Mouse (Mus musculus) kidney, postnatal 0 days (tissue): ENCODE measurements around the gene Ooep. TPM values are rescaled to one million over a fixed set of nuclear protein-coding genes. Genes with fewer than 3 reads are reported as not detected.

Experiments
- ATAC-seq: fragments of 200-750 bp; cut with Nextera tagmentation; replicated peaks from 2 replicates; pipeline ENCODE4 v1.8.0; 2017; ENCODE audit warnings: low read depth, moderate number of reproducible peaks, moderate TSS enrichment, moderate library complexity; ENCODE audit not compliant: low FRiP score
- DNase-seq: peaks from one replicate; pipeline ENCODE4 v3.0.0-alpha.2; 2016; ENCODE audit warnings: low spot score
- H3K27ac ChIP-seq: fragments of 300-500 bp; sonication (generic); 2 replicates; pipeline ENCODE4 v1.5.1; 2014; ENCODE audit warnings: mild to moderate bottlenecking
- H3K27me3 ChIP-seq: fragments of 300-500 bp; sonication (generic); 2 replicates; pipeline ENCODE4 v1.6.1; 2014; ENCODE audit warnings: low read length, mixed read lengths; ENCODE audit not compliant: insufficient read depth
- H3K36me3 ChIP-seq: fragments of 300-500 bp; sonication (generic); 2 replicates; pipeline ENCODE4 v1.6.1; 2014; ENCODE audit warnings: low read length, mixed read lengths; ENCODE audit not compliant: insufficient read depth
- H3K4me1 ChIP-seq: fragments of 300-500 bp; sonication (generic); replicated peaks from 2 replicates; pipeline ENCODE4 v1.6.1; 2014; ENCODE audit warnings: antibody characterized with exemption, low read length, mixed read lengths; ENCODE audit not compliant: insufficient read depth
- H3K4me2 ChIP-seq: fragments of 300-500 bp; sonication (generic); 2 replicates; pipeline ENCODE4 v1.6.1; 2014; ENCODE audit warnings: mild to moderate bottlenecking, low read length, moderate library complexity, mixed read lengths
- H3K4me3 ChIP-seq: fragments of 300-500 bp; sonication (generic); replicated peaks from 2 replicates; pipeline ENCODE4 v1.5.1; 2014; ENCODE audit warnings: low read depth, low read length
- H3K9ac ChIP-seq: fragments of 300-500 bp; sonication (generic); 2 replicates; pipeline ENCODE4 v1.6.1; 2014; ENCODE audit warnings: low read depth, low read length
- H3K9me3 ChIP-seq: fragments of 300-500 bp; sonication (generic); replicated peaks from 2 replicates; pipeline ENCODE4 v1.6.1; 2016; ENCODE audit warnings: low read length, inconsistent platforms, mixed read lengths
- CTCF ChIP-seq: IDR thresholded peaks from 2 replicates; pipeline ENCODE4 v1.5.1; 2016; ENCODE audit warnings: antibody characterized with exemption, low read depth, mild to moderate bottlenecking, moderate library complexity
- WGBS: fragments of 180-500 bp; shearing (Covaris S2); extraction: QIAGEN DNeasy Blood & Tissue Kit; methylation state at CpG from one replicate; pipeline ENCODE4 v1.1.7; 2014; 5-methylcytosine and 5-hydroxymethylcytosine counted together
- polyA plus RNA-seq: library from polyadenylated mRNA; unstranded; fragments of >200 nt; fragmentation: Nextera tagmentation; extraction: Ambion mirVana; gene quantifications from 2 replicates; pipeline ENCODE4 v1.2.1, GENCODE M21; 2015

The Ooep gene
- polyA plus RNA-seq: 2.9 and 3.0 TPM in 2 replicates

DNA sequence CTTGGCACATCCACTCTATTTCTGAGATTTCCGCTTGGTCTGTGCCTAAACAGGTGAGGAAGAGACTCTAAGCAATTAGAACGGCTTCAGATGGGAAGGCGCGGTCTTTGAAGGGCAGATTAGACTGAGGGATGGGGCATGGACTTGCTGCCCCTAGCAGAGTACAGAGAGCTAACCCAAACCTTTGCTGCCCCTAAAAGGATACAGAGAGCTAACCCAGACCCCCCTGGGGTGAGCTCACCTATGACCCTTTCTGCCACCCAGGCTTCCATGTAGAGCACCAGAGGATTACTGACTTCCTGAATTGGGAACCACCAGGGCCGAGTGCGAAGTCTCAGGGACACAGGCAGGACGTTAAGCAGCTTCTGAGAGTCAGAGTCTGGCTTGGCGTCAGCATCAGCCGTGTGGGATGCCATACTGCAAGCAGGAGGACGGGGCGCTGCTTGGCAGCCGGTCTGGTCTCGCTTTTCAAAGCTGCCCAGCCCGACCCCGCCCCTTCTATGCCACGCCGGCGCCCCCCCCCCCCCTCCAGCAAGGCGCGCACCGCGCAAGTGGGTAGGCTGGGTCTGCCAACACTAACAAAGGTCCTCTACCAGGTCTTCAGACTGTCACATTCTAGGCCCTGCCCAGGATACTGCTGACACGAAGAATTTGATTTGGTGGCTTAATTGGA, at the start of gene Ooep:
Gene Ooep, minus strand, starts transcription at position 613 of the 673 bp plus-strand sequence.
- WGBS: 5% methylated on average over 23 of the region's 23 CpGs
- no peak within 1 kb of the TSS for H3K9ac ChIP-seq
- peak within 1 kb of the TSS; percentile 59 for H3K4me2 ChIP-seq

GRCm38 (mm10) chr9:78428185-78428584, 49.7 kb upstream of the Ooep start:
- Histone ChIP-seq H3K36me3 (no peaks in the 10 kb centered on the region), H3K4me1 (no peaks in the 10 kb centered on the region), H3K4me2 (no peak overlapping the region), H3K27ac (no peak overlapping the region), H3K27me3 (no peaks in the 10 kb centered on the region), H3K9ac (no peak overlapping the region), H3K4me3 (no peak overlapping the region), H3K9me3 (no peaks in the 10 kb centered on the region)
- ATAC-seq (0 out of 2 replicates have a peak, but pooled peaks have one; percentile 17), DNase-seq (no peak)
- no peak for TF ChIP-seq CTCF
- WGBS: 49% methylated on average over 6 of the region's 6 CpGs

More for the DNA sequence above, at the start of gene Ooep:
- H3K27me3 ChIP-seq: no peaks in the 10 kb centered on the region
- ATAC-seq: peak; percentile 90
- no peak within 1 kb of the TSS for H3K27ac ChIP-seq
- peak; percentile 9; the same call in 1 of the 2 replicates for TF ChIP-seq CTCF
- DNase-seq: peak; percentile 61
- no peaks in the 10 kb centered on the region for H3K9me3 ChIP-seq
- no peaks in the 10 kb centered on the region for H3K36me3 ChIP-seq
- H3K4me3 ChIP-seq: peak within 1 kb of the TSS; percentile 8; the same call in 1 of the 2 replicates
- H3K4me1 ChIP-seq: peaks cover 6% of the 10 kb centered on the region; the same call in 1 of the 2 replicates

- no peaks in the 10 kb centered on the region for H3K4me1 ChIP-seq
- no peak for TF ChIP-seq CTCF
- peak overlapping the region; percentile 24; the same call in 1 of the 2 replicates for H3K4me3 ChIP-seq
- no peak overlapping the region for H3K27ac ChIP-seq
- H3K4me2 ChIP-seq: peak overlapping the region; percentile 66
- no peaks in the 10 kb centered on the region for H3K36me3 ChIP-seq
- no peaks in the 10 kb centered on the region for H3K27me3 ChIP-seq
- 36% methylated on average over 24 of the region's 27 CpGs for WGBS
- DNase-seq: no peak
- H3K9ac ChIP-seq: 0 out of 2 replicates have a peak overlapping the region, but pooled peaks have one; percentile 18
- no peaks in the 10 kb centered on the region for H3K9me3 ChIP-seq
- ATAC-seq: peak; percentile 33; the same call in 1 of the 2 replicates
Measured at GRCm38 (mm10) chr9:78427362-78427781, 48.8 kb upstream of the Ooep start.

- Histone ChIP-seq H3K36me3 (no peaks in the 10 kb centered on the region), H3K4me1 (no peaks in the 10 kb centered on the region), H3K9me3 (no peaks in the 10 kb centered on the region), H3K27ac (no peak overlapping the region), H3K9ac (no peak overlapping the region), H3K4me2 (no peak overlapping the region), H3K27me3 (0 out of 2 replicates have a peak, but pooled peaks cover 4% of the 10 kb centered on the region), H3K4me3 (no peak overlapping the region)
- TF ChIP-seq CTCF: no peak
- ATAC-seq: no peak
- no peak for DNase-seq
- 97% methylated on average over 7 of the region's 7 CpGs for WGBS
Measured at GRCm38 (mm10) chr9:78401596-78401995, 23.1 kb upstream of the Ooep start.

DNA sequence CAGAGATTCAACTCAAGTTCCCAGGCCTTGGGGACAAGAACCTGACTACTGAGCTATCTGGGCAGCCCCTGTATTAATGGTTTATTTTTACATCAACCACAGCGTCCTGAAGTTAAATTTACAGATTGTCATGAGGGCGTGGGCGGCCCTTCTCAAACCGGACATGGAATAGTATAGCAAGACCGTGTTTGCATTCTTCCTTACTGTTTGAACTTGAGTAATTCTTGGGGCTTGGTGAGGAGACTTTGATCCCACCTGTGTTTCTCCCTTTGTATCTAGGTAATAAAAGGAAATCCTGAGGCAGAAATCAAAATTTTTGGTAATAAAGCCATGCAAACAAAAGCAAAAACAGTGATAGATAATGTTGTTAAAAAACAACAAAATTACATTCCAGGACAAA, 22.0 kb upstream of the Ooep start:
- no peak for ATAC-seq

GRCm38 (mm10) chr9:78396517-78396916, 18.0 kb upstream of the Ooep start:
- Histone ChIP-seq H3K36me3 (no peaks in the 10 kb centered on the region), H3K4me3 (0 out of 2 replicates have a peak overlapping the region, but pooled peaks have one; percentile 37), H3K4me2 (peak overlapping the region; percentile 54; the same call in 1 of the 2 replicates), H3K27ac (no peak overlapping the region), H3K4me1 (peaks cover 6% of the 10 kb centered on the region), H3K9ac (no peak overlapping the region), H3K9me3 (no peaks in the 10 kb centered on the region), H3K27me3 (peaks cover 16% of the 10 kb centered on the region)
- WGBS: 64% methylated on average over 9 of the region's 9 CpGs
- no peak for TF ChIP-seq CTCF
- DNase-seq (no peak), ATAC-seq (no peak)

More for the DNA sequence above, 22.0 kb upstream of the Ooep start:
- Histone ChIP-seq H3K9me3 (no peaks in the 10 kb centered on the region), H3K9ac (no peak overlapping the region), H3K4me2 (no peak overlapping the region), H3K4me3 (no peak overlapping the region), H3K27ac (no peak overlapping the region), H3K4me1 (peaks cover 6% of the 10 kb centered on the region), H3K27me3 (peaks cover 11% of the 10 kb centered on the region; the same call in 1 of the 2 replicates), H3K36me3 (no peaks in the 10 kb centered on the region)
- DNase-seq: no peak
- TF ChIP-seq CTCF: no peak
- 65% methylated on average over 5 of the region's 5 CpGs for WGBS
